Mouse (Mus musculus): ENCODE measurements around the gene Rab37.

GRCm38 (mm10) chr11:115089853-115090252, 1.4 kb upstream of the Rab37 start:
- TF ChIP-seq POLR2A (IDR thresholded peaks at IDR 0.05; ENCODE audit: insufficient read depth, low read length) (no peak), CTCF (IDR thresholded peaks at IDR 0.05; ENCODE audit: low read depth, low read length) (peak; percentile 84), EP300 (IDR thresholded peaks at IDR 0.05; ENCODE audit: insufficient read depth, low read depth, low read length) (no peak)
